Mouse (Mus musculus) neural tube, embryonic 10.5 days (tissue): ENCODE results near the gene Meis2.

ENCODE experiments used
- DNase-seq: peaks from one replicate; pipeline ENCODE4 v3.0.0-alpha.2; 2017; ENCODE audit warnings: low spot score; ENCODE audit errors: extremely low spot score

The Meis2 gene

GRCm38 (mm10) chr2:115857123-115858080 is 208.2 kb downstream of the Meis2 start:
- DNase-seq = no peak

GRCm38 (mm10) chr2:115856401-115857073 is 209.1 kb downstream of the Meis2 start:
- no peak for DNase-seq

DNA sequence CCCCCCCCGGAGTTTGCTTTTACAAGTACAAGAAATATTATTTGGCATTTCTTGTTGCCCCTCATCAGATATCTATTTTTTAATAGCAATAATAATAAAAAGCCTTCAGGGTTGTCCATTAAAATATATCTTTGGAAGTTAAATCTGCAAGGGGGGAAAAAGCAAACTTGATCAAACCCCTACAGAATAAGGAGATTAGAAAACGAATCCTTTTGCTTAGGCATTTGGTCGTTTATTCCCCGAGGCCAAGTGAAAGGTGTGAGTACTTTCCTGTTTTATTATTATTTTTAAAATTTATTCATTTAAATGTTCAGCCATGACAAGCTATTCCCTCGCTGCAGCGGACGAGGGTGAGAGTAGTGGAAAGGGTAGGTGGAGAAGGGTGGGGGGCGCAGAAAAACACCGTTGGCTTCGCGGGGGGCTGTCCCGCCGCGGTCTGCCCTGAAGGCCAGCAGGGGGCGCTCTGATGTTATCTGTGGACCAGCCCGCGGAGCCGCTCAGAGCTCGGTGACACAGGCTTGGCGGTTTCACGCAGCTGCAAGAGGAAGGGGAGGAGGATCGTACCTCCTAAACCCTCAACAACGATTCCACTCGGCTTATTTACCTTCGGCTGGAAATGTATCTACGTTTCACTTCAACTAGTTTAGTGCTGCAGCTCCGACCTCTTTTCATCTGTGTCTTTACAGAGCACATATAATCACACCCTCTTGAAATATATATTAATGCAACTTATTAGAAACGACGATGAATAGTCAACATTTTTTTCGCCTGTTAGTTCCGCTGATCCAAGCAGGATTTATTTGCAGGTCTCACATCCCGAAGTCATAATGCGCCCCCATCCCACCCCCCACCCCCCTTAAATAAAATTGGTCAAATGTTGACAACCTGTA is 209.9 kb downstream of the Meis2 start:
- DNase-seq = peak; percentile 92

GRCm38 (mm10) chr2:115854828-115855311 is 210.8 kb downstream of the Meis2 start:
- DNase-seq = no peak

- no peak for DNase-seq
Measured at GRCm38 (mm10) chr2:115854007-115854827, 211.4 kb downstream of the Meis2 start.

DNA sequence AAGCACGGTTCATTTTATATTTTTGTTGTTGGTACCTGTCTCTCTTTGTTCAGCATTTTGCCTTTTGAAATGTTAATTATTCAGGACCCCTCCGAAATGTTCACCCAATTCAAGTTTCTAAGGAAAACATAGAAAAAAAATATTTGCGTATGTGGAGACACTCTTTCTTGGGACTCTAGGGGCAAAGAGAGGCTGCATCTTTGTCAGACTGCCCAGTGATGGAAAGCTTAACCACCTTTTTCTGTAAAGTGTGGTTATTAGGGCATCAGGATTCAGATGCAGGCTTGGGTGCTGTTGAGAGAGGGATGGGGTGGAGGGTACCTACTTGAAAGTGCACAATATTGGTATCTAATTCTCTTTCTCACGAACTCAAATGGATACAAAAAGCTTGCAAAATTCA is 212.4 kb downstream of the Meis2 start:
- no peak for DNase-seq

GRCm38 (mm10) chr2:115852615-115853014 is 213.0 kb downstream of the Meis2 start:
- DNase-seq = peak; percentile 75

DNA sequence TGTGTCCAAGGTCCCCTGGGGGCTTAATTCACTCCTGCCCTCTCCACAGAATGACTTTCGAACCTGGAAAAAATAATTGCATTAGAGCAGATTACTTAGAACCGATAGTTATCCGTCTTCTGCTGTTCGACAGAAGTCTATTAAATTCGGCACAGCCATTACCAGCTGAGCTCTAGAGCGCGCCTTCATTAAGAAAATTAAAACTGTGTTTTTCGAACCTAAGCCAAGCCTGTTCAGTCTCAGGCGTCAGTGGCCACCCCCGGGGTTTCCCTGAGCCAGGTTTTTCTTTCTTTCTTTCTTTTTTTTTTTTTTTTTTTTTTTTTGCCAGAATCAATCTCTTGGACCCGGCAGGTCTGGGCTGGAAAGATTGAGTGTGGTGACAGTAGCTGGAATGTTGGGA is 213.5 kb downstream of the Meis2 start:
- peak; percentile 16 for DNase-seq

DNA sequence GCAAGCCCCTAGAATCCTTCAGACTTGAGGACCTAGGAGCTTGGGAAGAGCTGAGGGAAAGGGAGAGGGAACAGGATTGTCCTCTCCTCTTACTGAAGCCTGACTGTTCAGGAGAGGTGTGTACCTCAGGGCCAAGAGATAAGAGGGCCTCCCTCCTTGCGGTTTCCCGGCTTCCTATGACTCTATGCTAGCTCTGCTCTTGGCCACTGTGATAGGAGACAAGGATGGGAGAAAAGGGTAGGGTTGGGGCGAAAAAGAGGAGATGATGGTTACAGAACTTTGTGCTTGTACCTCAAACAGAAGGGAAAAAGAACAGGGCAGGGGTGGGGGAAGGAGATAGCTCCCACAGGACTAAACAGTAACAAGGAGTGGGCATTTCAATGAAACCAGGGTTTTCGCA is 214.7 kb downstream of the Meis2 start:
- no peak for DNase-seq

DNA sequence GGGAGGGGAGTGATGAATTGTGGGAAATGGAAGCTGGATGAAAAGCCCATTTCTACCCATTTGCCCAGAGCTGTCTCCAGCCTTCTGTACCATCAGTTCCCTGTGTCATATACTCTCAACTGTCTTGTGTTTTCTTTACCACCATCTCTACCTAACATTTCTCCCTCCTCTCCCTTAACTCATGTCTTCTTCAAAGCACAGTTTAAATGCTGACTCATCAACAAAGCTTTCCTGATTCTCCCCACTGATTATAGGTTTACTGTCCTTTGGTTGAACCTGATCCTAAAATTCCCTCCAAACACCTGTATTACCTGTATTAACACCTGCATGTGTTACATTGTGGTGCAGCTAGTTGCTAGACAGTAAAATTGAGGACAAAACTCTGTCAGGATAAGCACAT is 222.8 kb downstream of the Meis2 start:
- no peak for DNase-seq

- no peak for DNase-seq
Measured at GRCm38 (mm10) chr2:115836034-115836433, 229.6 kb downstream of the Meis2 start.

DNA sequence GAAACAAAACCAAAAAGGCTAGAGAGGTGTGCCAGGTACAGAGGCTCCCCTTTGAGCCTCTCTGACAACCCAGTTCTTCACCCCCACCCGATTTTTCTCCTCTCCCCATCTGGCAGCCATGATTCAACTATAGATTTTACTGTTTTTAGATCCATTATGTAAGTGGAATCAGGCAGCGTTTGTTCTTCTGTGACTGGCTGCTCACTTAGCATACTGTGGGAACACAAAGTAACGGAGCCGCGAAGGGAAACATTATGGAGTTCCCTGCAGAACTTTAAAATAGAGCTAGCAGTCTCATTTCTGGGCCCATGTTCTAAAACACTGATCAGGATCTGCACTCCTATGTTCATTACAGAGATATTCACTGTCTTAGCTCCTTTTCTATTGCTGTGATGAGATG is 243.3 kb downstream of the Meis2 start:
- no peak for DNase-seq

DNA sequence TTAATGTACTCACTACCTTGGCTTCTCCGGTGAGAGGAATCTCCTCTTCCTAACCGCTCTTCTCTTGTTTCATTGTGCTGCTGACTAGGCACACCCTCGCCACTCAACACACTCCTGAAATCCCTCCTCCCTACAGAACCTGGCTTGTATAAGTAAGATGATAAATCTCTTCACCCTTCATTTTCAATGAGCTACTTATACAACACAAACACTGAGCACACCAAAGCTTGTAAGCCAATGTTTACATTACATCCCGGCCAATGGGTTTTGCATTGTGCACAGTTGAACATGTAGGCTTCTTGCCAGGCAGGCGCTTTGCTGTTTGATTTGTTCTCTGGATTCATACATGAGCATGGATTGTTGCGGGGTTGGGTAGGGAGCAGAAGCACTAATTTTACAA is 247.7 kb downstream of the Meis2 start:
- no peak for DNase-seq

- no peak for DNase-seq
Measured at GRCm38 (mm10) chr2:115813721-115814120, 251.9 kb downstream of the Meis2 start.

- peak; percentile 29 for DNase-seq
Measured at GRCm38 (mm10) chr2:115813316-115813715, 252.3 kb downstream of the Meis2 start.
